Mouse (Mus musculus) forebrain, postnatal 0 days (tissue): ENCODE measurements around the gene Gm49395. TPM values are rescaled to one million over a fixed set of nuclear protein-coding genes. Genes with fewer than 3 reads are reported as not detected.
A peak's percentile ranks its signal among the peaks of the same experiment; 100 is the strongest.

ENCODE experiments used
- ATAC-seq: fragments of 200-750 bp; cut with Nextera tagmentation; 2 replicates; pipeline ENCODE4 v1.8.0; 2017; ENCODE audit warnings: mild to moderate bottlenecking, moderate library complexity
- DNase-seq: peaks from one replicate; pipeline ENCODE4 v3.0.0-alpha.2; 2015
- H3K27ac ChIP-seq: fragments of 300-500 bp; sonication (generic); 2 replicates; pipeline ENCODE4 v1.5.1; 2014; ENCODE audit warnings: low read depth, mild to moderate bottlenecking, antibody characterized with exemption, low read length, moderate library complexity, mixed read lengths
- H3K27me3 ChIP-seq: fragments of 300-500 bp; sonication (generic); 2 replicates; pipeline ENCODE4 v1.6.1; 2014; ENCODE audit warnings: mild to moderate bottlenecking, low read length, mixed read lengths; ENCODE audit not compliant: insufficient read depth
- H3K36me3 ChIP-seq: fragments of 300-500 bp; sonication (generic); 2 replicates; pipeline ENCODE4 v1.6.1; 2014; ENCODE audit warnings: mild to moderate bottlenecking, moderate library complexity; ENCODE audit not compliant: insufficient read depth
- H3K4me1 ChIP-seq: fragments of 300-500 bp; sonication (generic); 2 replicates; pipeline ENCODE4 v1.6.1; 2014; ENCODE audit warnings: antibody characterized with exemption; ENCODE audit not compliant: insufficient read depth
- H3K4me2 ChIP-seq: fragments of 300-500 bp; sonication (generic); 2 replicates; pipeline ENCODE4 v1.6.1; 2014; ENCODE audit warnings: low read depth, mild to moderate bottlenecking, moderate library complexity
- H3K4me3 ChIP-seq: fragments of 300-500 bp; sonication (generic); 2 replicates; pipeline ENCODE4 v1.5.1; 2014; ENCODE audit warnings: low read depth, low read length, mixed read lengths
- H3K9ac ChIP-seq: fragments of 300-500 bp; sonication (generic); 2 replicates; pipeline ENCODE4 v1.6.1; 2014; ENCODE audit warnings: mild to moderate bottlenecking
- H3K9me3 ChIP-seq: fragments of 300-500 bp; sonication (generic); 2 replicates; pipeline ENCODE4 v1.6.1; 2016; ENCODE audit warnings: low read length
- CTCF ChIP-seq: sonication (generic); IDR thresholded peaks from 2 replicates; pipeline ENCODE4 v1.5.1; 2016; ENCODE audit warnings: antibody characterized with exemption, control low read depth, low read depth
- WGBS: fragments of 180-500 bp; shearing (Covaris S2); extraction: QIAGEN DNeasy Blood & Tissue Kit; methylation state at CpG from one replicate; pipeline ENCODE4 v1.1.7; 2014; 5-methylcytosine and 5-hydroxymethylcytosine counted together
- polyA plus RNA-seq: library from polyadenylated mRNA; unstranded; fragments of >200 nt; fragmentation: Nextera tagmentation; extraction: Ambion mirVana; gene quantifications from 2 replicates; pipeline ENCODE4 v1.2.1, GENCODE M21; 2015
- total RNA-seq: library from RNA; depleted of rRNA; stranded (reverse); fragments of >200 nt; gene quantifications from 2 replicates; pipeline ENCODE4 v1.2.3, GENCODE M21; 2014

The Gm49395 gene
- total and polyA plus RNA-seq, 2 experiments from 2014 or later: 3.5 to 4.1 TPM

DNA sequence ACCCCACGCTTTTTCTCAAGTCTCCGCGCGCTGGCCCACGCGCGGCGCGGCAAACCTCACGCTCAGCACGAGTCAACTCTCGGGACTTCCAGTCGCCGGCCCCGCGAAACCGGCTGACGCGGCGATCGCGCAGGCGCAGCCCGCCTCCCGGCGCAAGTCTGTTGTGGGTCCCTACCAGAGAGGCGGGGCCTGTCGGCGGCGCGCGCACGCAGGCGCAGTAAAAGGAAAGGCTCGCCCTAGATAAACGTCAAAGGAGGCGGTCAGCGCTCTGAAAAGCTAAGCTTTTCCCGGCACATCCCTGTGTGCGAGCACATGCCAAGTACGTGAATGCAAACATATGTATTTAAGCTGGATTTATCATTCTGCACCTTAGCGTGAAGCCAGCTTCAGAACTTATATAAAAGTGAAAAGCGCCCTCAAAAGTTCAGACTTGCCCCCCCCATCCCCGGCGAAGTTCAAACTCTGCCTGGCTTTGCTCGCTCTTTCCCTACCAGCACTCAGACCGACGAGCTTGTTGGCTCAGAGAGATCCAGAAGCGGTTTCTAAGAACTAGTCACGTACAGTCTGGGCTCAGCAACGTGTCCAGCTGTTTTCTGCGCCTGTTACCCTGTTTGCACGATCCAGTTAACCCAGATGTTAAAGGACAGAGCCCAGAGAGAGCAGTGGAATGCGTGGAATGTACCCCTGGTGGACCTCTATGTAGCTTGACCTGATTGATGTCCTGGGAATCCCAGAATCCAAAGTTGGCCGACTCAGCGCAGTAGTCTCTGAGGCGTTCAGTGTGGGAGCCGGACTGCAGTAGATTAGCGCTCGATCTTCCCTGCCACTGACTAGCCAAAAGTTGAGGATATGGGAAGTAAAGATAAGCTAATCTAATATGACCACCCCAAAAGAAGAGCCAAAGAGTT, 11.4 kb downstream of the Gm49395 start, which contains the start of gene Pelo:
Gene Pelo (minus strand): TSS at position 118 of the 908 bp plus-strand sequence.
- Histone ChIP-seq H3K9ac (peak within 1 kb of the TSS; percentile 66), H3K4me1 (peaks cover 4% of the 10 kb centered on the region; the same call in 1 of the 2 replicates), H3K27ac (peak within 1 kb of the TSS; percentile 50; the same call in 1 of the 2 replicates), H3K9me3 (no peaks in the 10 kb centered on the region), H3K36me3 (no peaks in the 10 kb centered on the region), H3K27me3 (no peaks in the 10 kb centered on the region), H3K4me2 (peak within 1 kb of the TSS; percentile 96), H3K4me3 (peak within 1 kb of the TSS; percentile 66)
- 1% methylated on average over 60 of the region's 60 CpGs for WGBS
- peak; percentile 95 for DNase-seq
- TF ChIP-seq CTCF: no peak
- ATAC-seq: peak; percentile 99

GRCm38 (mm10) chr13:115089395-115090025, 12.2 kb downstream of the Gm49395 start:
- Histone ChIP-seq H3K9ac (peak overlapping the region; percentile 66), H3K4me3 (peak overlapping the region; percentile 66), H3K4me1 (peaks cover 4% of the 10 kb centered on the region; the same call in 1 of the 2 replicates), H3K36me3 (no peaks in the 10 kb centered on the region), H3K4me2 (peak overlapping the region; percentile 96), H3K27ac (peak overlapping the region; percentile 29; the same call in 1 of the 2 replicates), H3K27me3 (no peaks in the 10 kb centered on the region), H3K9me3 (no peaks in the 10 kb centered on the region)
- peak; percentile 22 for DNase-seq
- no peak for TF ChIP-seq CTCF
- WGBS: 12% methylated on average over 34 of the region's 35 CpGs
- ATAC-seq: peak; percentile 48

- DNase-seq (no peak), ATAC-seq (no peak)
- 70% methylated on average over 11 of the region's 11 CpGs for WGBS
These were observed 12.7 kb downstream of the Gm49395 start for GRCm38 (mm10) chr13:115089020-115089394.

GRCm38 (mm10) chr13:115085974-115086373, 15.7 kb downstream of the Gm49395 start:
- no peak for ATAC-seq
- H3K4me1 ChIP-seq: peaks cover 4% of the 10 kb centered on the region; the same call in 1 of the 2 replicates
- no peak for TF ChIP-seq CTCF
- no peaks in the 10 kb centered on the region for H3K9me3 ChIP-seq
- no peaks in the 10 kb centered on the region for H3K36me3 ChIP-seq
- H3K9ac ChIP-seq: no peak overlapping the region
- H3K4me2 ChIP-seq: no peak overlapping the region
- 95% methylated on average over 6 of the region's 6 CpGs for WGBS
- H3K27me3 ChIP-seq: no peaks in the 10 kb centered on the region
- DNase-seq: no peak
- H3K27ac ChIP-seq: no peak overlapping the region
- H3K4me3 ChIP-seq: no peak overlapping the region

More at GRCm38 (mm10) chr13:115089020-115089394, 12.7 kb downstream of the Gm49395 start:
- Histone ChIP-seq H3K27ac (no peak overlapping the region), H3K9ac (no peak overlapping the region), H3K9me3 (no peaks in the 10 kb centered on the region), H3K4me1 (peaks cover 4% of the 10 kb centered on the region; the same call in 1 of the 2 replicates), H3K27me3 (no peaks in the 10 kb centered on the region), H3K36me3 (no peaks in the 10 kb centered on the region), H3K4me2 (peak overlapping the region; percentile 96), H3K4me3 (peak overlapping the region; percentile 66)
- no peak for TF ChIP-seq CTCF

GRCm38 (mm10) chr13:115082339-115082738, 19.4 kb downstream of the Gm49395 start:
- DNase-seq (no peak), ATAC-seq (no peak)
- TF ChIP-seq CTCF: no peak
- H3K4me1 ChIP-seq: no peaks in the 10 kb centered on the region
- no peak overlapping the region for H3K4me2 ChIP-seq
- no peak overlapping the region for H3K4me3 ChIP-seq
- H3K9me3 ChIP-seq: no peaks in the 10 kb centered on the region
- no peak overlapping the region for H3K9ac ChIP-seq
- no peaks in the 10 kb centered on the region for H3K36me3 ChIP-seq
- H3K27me3 ChIP-seq: no peaks in the 10 kb centered on the region
- H3K27ac ChIP-seq: no peak overlapping the region
- WGBS: 95% methylated on average over 7 of the region's 7 CpGs

GRCm38 (mm10) chr13:115079996-115080585, 21.6 kb downstream of the Gm49395 start:
- H3K36me3 ChIP-seq: no peaks in the 10 kb centered on the region
- no peaks in the 10 kb centered on the region for H3K4me1 ChIP-seq
- TF ChIP-seq CTCF: no peak
- H3K9ac ChIP-seq: no peak overlapping the region
- H3K4me2 ChIP-seq: no peak overlapping the region
- H3K27ac ChIP-seq: no peak overlapping the region
- no peaks in the 10 kb centered on the region for H3K9me3 ChIP-seq
- WGBS: 91% methylated on average over 3 of the region's 3 CpGs
- DNase-seq: no peak
- no peak for ATAC-seq
- H3K27me3 ChIP-seq: no peaks in the 10 kb centered on the region
- no peak overlapping the region for H3K4me3 ChIP-seq
